ENCODE assay signal across 10 mouse cellular contexts in the genomic region with DNA sequence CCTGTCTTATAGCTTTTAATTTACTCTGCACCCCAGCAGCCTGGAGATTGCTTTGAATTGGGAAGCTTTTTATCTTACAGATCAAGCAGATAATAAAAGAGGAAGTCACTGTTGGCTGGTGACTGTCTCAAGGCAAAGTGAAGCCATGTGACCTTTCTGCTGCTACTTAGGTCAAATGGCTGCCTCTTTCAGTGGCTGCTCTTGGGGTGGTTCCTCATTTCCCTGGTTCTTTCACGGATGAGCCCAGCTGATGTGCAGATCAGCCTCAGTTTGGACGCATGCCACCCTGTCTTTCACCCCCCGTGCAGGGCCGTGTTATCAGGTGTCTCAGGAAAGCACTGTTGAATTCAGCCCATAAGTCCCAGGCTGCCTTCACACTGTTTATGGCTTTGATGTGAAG. TPM values are rescaled to one million over a fixed set of nuclear protein-coding genes. Genes with fewer than 3 reads are reported as not detected.
DNase-seq lines count a peak whose midpoint lies in the region; ATAC-seq lines count a peak whose summit lies in the region.
"Had no signal": no experiment of that assay in that cellular context is flagged by ENCODE, and none has a peak within 500 bp of the region (broad histone marks: within the 10 kb centered on the region; RNA-seq: fewer than 3 reads in every experiment).

No protein-coding gene starts in this region.

- H3K36me3 ChIP-seq in liver, embryonic 16.5 days (ENCODE audit: control insufficient read depth, insufficient read depth): no peaks in the 10 kb centered on the region

- H3K27ac ChIP-seq in liver, embryonic 16.5 days (ENCODE audit: low read length): no peak overlapping the region

- no peaks in the 10 kb centered on the region for H3K4me1 ChIP-seq in liver, embryonic 16.5 days (ENCODE audit: control insufficient read depth, low read depth, low read length)

- ATAC-seq in liver, embryonic 16.5 days (ENCODE audit: low read depth): 0 out of 2 replicates have a peak, but pooled peaks have one; percentile 39

- no peak overlapping the region for H3K4me3 ChIP-seq in liver, embryonic 16.5 days (ENCODE audit: low read depth, low read length)

- H3K9ac ChIP-seq in liver, embryonic 16.5 days (ENCODE audit: low read depth, low read length): no peak overlapping the region

- 14% methylated on average over 4 of the region's 4 CpGs for WGBS in liver, embryonic 16.5 days (ENCODE audit: insufficient replicate concordance)

- no peaks in the 10 kb centered on the region for H3K27me3 ChIP-seq in liver, embryonic 16.5 days (ENCODE audit: control insufficient read depth, insufficient read depth, low read depth, low read length)

- H3K9me3 ChIP-seq in liver, embryonic 16.5 days (replicated peaks; ENCODE audit: control insufficient read depth, low read length): no peaks in the 10 kb centered on the region

- peak; percentile 17 for DNase-seq in adrenal gland, postnatal 14 days
- no peak for DNase-seq in adrenal gland, adult 18-20 months (ENCODE audit: low spot score in 2 of 2)
- DNase-seq in MEL-GATA-1-ER (ENCODE audit: extremely low read depth, low read depth): peak; percentile 94
- peak; percentile 30 to 68 for DNase-seq in spleen, postnatal 4 days (ENCODE audit: low spot score in 2 of 2)
- DNase-seq in gastrocnemius, postnatal 10 days: no peak
- no peak for DNase-seq in Muller cell, postnatal 12 days (ENCODE audit: inconsistent ontology term)
- no peak for DNase-seq in retina, postnatal 1 day
- DNase-seq: embryo, embryonic 11 days; kidney, adult 2 months had no signal

- no peak overlapping the region for H3K4me2 ChIP-seq in liver, embryonic 16.5 days (ENCODE audit: low read depth, low read length)

RNA-seq across cellular contexts. Expression of gene Parp11, which starts 25.4 kb away (rescaled TPM):
- 20.2 and 23.1 TPM in 2 replicates for total RNA-seq in adrenal gland, postnatal 14 days (2021)
- total RNA-seq in adrenal gland, adult 18-20 months (2021): 10 to 100 TPM; 17.0 to 18.1 TPM
- 5.7 and 6.3 TPM in 2 replicates for polyA plus RNA-seq in liver, embryonic 16.5 days (2015; fragmentation: Nextera tagmentation; extraction: Ambion mirVana)
- total RNA-seq in gastrocnemius, postnatal 10 days (2021): 1 to 10 TPM; 7.6 to 9.2 TPM

Comparison
In these comparisons a context has a peak if more than half of its experiments do, and no peak if none do; other contexts are left out.
1. DNase-seq: peak in adrenal gland, postnatal 14 days (single experiment), MEL-GATA-1-ER (single experiment) and spleen, postnatal 4 days (2 of 2); none in adrenal gland, adult 18-20 months (0 of 2), gastrocnemius, postnatal 10 days (single experiment), Muller cell, postnatal 12 days (single experiment) and retina, postnatal 1 day (single experiment).